Mouse (Mus musculus) embryonic stem cell, embryonic (primary cell): Measurements from ENCODE around the gene Ngfr.

ENCODE experiments used
- CTCF ChIA-PET, 4 experiments: fragments of 300-600 bp in 2 of 4; fragments of 350-600 bp in 2 of 4; sonication (Branson Sonifier 250); formaldehyde crosslinking; loops; one replicate each; lab custom pipeline; 2022; ENCODE audit warnings: inconsistent platforms in 2 of 4; lab: Charles Lee
- POLR2A ChIA-PET, 4 experiments: fragments of 300-600 bp in 2 of 4; fragments of 350-600 bp in 2 of 4; sonication (Branson Sonifier 250); formaldehyde crosslinking; loops; one replicate each; lab custom pipeline; 2022; ENCODE audit warnings: antibody characterized with exemption in 4 of 4, inconsistent platforms in 1 of 4; lab: Charles Lee

Gene Ngfr

DNA sequence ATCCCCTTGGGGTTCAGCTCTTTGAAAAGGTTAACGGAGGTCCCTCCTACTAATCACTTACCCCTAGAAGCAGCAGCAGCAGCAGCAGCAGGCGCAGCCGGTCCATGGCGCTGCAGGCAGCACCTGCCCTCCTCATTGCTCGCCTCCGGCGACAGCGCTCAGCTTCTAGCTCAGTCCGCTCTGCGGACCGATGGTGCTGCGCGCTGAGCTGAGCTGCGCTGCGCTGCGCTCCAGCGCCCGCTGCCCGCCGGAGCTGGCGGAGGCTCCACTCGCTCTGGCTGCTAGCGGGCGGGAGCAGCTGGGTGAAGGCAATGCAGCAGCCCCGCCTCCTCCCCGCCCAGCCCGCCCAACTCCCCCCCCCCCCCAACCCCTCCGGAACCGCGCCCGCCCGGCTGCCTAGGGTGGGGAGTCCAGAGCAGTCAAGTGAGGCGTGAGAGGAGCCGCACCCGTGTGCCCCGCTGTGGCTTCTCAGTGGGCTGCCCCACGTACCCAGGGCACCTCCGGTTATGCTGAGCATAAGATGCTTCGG, at the start of gene Ngfr:
Gene Ngfr, minus strand, starts transcription at position 313 of the 529 bp plus-strand sequence.
- ChIA-PET CTCF (interaction anchor here (0.7 to 3.3 kb wide), 31 partner anchors 8 to 281 kb away, joined by 3 to 27 read pairs (median 6); partner anchors contain the start of genes Kat7 (in 1 of the 4) and Phb (in 1 of the 4)), POLR2A (interaction anchor here (0.7 to 2.8 kb wide), 35 partner anchors 8 to 336 kb away, joined by 3 to 18 read pairs (median 3); partner anchors contain the start of gene Phb (in 1 of the 4))

DNA sequence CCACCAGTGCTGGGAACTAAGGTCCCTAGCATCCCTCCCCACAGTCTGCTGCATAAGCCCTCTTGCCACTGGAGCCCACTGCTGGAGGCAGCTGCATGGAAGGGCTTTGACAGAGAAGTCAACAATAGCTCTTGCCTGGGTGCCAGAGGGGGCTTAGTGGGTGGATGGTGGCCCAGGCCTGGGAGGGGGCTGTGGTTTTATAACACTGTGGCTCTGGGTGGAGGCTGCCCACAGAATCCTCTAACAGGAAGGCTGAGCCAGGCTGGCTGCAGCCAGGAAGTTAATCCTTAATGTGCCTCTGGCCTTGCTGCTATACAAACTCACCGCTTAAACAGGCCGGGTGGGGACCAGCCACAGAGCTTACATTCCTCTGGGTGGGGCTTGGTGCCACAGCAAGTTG, 47.5 kb upstream of the Ngfr start:
- CTCF ChIA-PET = interaction anchor here in 2 of 4 experiments (1.1 kb wide), 2 partner anchors 14 to 57 kb away, joined by 3 read pairs; no protein-coding TSS in a partner anchor
- POLR2A ChIA-PET = interaction anchor here in 3 of 4 experiments (0.6 to 1.6 kb wide), 7 partner anchors 9 to 1044 kb away, joined by 3 to 6 read pairs (median 4); partner anchors contain the start of gene Phb (in 1 of the 3)

DNA sequence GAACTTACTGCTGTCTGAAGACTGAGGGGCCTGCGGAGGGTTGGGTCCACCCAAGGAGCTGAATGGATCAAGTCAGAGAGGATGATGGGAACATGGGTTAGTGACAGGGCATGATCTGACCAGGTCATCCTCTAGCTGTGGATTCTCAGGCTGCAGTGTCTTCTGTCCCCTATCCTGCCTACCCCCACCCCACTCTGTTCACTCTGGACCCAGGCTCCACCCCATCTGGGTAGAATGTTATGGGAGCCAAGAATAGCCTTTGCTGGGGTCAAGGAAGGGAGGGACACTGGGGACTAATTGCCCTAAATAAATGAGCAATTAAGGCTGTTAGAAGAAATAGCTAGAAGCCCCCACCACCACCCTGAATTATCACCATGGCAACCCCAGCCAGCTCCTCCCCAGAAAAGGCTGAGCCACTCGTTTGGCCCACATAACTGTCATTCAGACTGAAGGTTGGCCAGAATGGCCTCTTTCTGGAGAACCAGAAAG, 46.0 kb upstream of the Ngfr start:
- POLR2A ChIA-PET = interaction anchor here in 3 of 4 experiments (0.5 to 1.9 kb wide), 12 partner anchors 9 to 1873 kb away, joined by 3 to 13 read pairs (median 3); partner anchors contain the start of gene Ngfr (in 1 of the 3)

DNA sequence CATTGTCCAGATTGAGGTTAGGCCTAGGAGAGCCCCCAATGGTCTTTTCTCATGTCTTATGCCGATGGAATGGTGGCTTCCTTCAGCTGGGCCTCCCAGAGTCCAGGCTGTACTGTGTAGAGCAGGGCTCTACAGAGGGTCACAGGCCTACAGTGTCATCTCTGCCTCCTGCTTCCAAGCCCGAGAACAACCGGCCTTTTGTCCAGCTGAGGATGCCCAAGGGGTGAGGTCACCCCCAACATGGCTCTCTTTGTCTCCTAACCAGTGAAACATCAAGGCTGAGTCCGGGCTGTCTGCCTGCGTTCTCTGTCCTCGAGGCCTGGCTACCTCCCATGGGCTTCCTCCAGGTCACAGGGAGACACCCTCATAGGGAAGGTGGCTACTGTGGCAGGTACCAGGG, 44.9 kb upstream of the Ngfr start:
- ChIA-PET CTCF (interaction anchor here in 2 of 4 experiments (0.7 to 3.6 kb wide), 3 partner anchors 10 to 316 kb away, joined by 4 to 13 read pairs (median 5); no protein-coding TSS in a partner anchor), POLR2A (interaction anchor here in 2 of 4 experiments (1.0 to 1.9 kb wide), 3 partner anchors 11 to 14 kb away, joined by 3 to 13 read pairs (median 4); no protein-coding TSS in a partner anchor)

More for the DNA sequence above, 46.0 kb upstream of the Ngfr start:
- CTCF ChIA-PET = interaction anchor here (0.5 to 3.6 kb wide), 8 partner anchors 11 to 332 kb away, joined by 3 to 13 read pairs (median 4); no protein-coding TSS in a partner anchor

DNA sequence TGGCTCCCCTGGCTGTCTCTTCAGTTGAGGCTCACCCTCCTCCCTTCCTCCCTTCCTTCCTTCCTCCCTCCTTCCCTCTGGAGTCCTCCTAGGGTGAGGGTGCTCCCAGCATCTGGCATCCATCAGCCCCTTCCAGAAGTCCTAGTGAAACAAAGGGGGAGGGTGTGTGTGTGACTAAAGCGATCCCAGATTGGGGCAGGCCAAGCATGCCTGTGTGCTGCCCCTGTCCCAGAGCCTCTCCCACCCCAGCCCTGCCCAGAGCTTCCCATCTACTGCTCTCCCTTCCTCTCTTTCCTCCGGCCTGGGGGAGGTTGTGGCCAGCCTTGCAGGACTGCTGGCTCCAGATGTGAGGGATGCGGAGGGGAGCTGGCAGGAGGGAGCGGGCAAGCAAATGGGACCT, 43.8 kb upstream of the Ngfr start:
- CTCF ChIA-PET = interaction anchor here in 2 of 4 experiments (0.6 to 3.6 kb wide), 3 partner anchors 9 to 377 kb away, joined by 3 to 13 read pairs (median 4); partner anchors contain the start of gene Phb (in 1 of the 2)

DNA sequence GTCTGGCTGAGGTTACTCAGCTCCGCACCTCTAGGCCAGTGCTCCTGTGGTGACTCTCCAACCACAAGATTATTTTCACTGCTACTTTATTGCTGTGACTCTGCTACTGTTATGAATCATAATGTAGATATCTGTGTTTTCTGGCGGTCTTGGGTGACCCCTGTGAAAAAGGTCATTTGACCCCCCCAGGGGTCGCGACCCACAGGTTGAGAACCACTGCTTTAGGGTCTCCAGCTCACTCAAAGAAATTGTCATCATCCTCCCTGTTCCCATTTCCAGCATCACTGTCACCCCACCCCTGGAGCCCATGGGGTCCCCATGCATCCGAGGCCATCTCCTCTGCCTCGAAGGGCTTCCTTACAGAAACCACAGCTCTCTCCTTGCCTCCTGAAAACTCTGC, 43.0 kb upstream of the Ngfr start:
- ChIA-PET CTCF (interaction anchor here in 1 of 4 experiments (3.6 kb wide), 1 partner anchor 8 kb away, joined by 13 read pairs; no protein-coding TSS in a partner anchor), POLR2A (interaction anchor here in 2 of 4 experiments (0.9 to 1.6 kb wide), 3 partner anchors 8 to 22 kb away, joined by 3 to 13 read pairs (median 5); no protein-coding TSS in a partner anchor)

More for the DNA sequence above, 43.8 kb upstream of the Ngfr start:
- POLR2A ChIA-PET = interaction anchor here in 3 of 4 experiments (0.5 to 1.6 kb wide), 4 partner anchors 9 to 91 kb away, joined by 3 to 13 read pairs (median 4); no protein-coding TSS in a partner anchor

DNA sequence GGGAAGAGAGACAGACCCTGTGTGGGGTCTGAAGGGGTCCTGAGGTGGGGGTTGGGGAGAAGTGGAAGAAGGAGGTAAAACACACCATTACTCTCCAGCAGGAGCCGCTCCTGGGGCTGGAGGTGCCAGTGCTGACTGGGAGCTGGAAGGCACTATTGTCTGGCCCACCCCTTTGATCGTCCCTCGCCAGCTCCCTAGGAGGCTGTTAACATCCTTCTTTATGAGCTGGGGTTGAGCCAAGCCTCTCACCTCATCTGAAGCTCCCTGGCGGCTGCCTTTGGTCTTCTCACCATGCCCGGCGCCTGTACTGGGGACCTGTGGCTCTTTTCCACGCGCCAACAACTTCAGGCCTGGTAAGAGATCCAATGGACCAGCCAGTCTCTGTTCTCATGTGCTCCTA, 34.9 kb upstream of the Ngfr start:
- CTCF ChIA-PET = interaction anchor here in 3 of 4 experiments (0.5 to 3.0 kb wide), 30 partner anchors 9 to 620 kb away, joined by 3 to 18 read pairs (median 4); partner anchors contain the start of gene Ngfr (in 2 of the 3)
- POLR2A ChIA-PET = interaction anchor here (0.5 to 3.6 kb wide), 33 partner anchors 9 to 507 kb away, joined by 3 to 16 read pairs (median 5); partner anchors contain the start of genes Ngfr (in 1 of the 4), Phb (in 1 of the 4) and Spop (in 1 of the 4)

DNA sequence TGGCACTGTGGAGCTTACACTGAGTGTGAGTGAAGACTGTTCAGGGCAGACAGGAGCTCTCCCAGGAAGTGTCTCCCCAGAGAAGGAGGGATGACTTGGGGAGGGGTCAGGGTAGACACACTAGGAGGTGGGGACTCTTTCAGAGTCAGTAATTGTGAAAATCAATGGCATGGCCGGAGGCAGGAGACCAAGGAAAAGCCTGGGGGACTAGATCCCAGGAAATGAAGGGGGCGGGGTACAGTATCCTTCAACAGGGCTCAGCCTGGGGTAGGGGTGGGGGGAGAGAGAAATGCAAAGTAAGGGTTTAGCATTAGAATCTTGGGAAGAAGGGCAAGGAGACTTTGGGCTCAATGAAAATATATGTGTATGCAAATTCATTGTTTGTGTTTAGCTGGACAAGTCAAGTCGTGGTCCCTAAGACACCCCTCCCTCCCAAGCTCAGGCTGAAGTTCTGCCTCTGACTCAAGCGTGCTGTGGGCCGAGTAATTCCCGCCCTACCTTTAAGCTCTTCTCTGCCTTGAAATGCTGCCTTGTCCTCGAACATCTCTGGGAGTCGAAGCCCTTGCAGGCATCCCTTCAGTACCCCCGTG, 34.1 kb upstream of the Ngfr start:
- ChIA-PET POLR2A (interaction anchor here (0.5 to 3.6 kb wide), 51 partner anchors 8 to 385 kb away, joined by 3 to 16 read pairs (median 4); partner anchors contain the start of genes Ngfr (in 3 of the 4), Phb (in 2 of the 4), Spop (in 2 of the 4) and Igf2bp1 (in 1 of the 4)), CTCF (interaction anchor here (0.5 to 3.0 kb wide), 36 partner anchors 8 to 1203 kb away, joined by 3 to 18 read pairs (median 4); partner anchors contain the start of gene Ngfr (in 2 of the 4))

DNA sequence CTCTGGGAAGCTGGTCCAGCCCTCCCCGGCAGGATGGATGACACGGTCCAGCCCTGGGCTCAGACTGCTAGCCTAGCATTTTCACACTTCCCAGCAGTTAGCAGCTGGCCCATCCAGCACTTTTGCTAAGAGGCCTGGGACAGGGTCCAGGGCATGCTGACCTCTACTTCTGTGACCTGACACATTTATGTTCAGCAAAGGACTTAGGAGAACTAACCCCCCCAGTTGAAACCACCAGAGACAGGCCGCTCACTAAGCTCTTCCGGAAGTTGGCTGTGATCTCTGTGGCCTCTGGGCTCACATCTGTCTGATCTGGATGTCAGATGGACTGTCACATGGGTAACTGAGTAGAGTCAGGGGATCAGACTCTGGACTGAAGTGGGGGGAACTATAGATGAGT, 33.5 kb upstream of the Ngfr start:
- ChIA-PET CTCF (interaction anchor here in 3 of 4 experiments (0.5 to 3.0 kb wide), 17 partner anchors 8 to 936 kb away, joined by 3 to 18 read pairs (median 4); partner anchors contain the start of gene Ngfr (in 2 of the 3)), POLR2A (interaction anchor here (0.5 to 3.6 kb wide), 31 partner anchors 10 to 385 kb away, joined by 3 to 16 read pairs (median 4); partner anchors contain the start of genes Ngfr (in 3 of the 4), Phb (in 2 of the 4), Igf2bp1 (in 1 of the 4) and Spop (in 1 of the 4))

DNA sequence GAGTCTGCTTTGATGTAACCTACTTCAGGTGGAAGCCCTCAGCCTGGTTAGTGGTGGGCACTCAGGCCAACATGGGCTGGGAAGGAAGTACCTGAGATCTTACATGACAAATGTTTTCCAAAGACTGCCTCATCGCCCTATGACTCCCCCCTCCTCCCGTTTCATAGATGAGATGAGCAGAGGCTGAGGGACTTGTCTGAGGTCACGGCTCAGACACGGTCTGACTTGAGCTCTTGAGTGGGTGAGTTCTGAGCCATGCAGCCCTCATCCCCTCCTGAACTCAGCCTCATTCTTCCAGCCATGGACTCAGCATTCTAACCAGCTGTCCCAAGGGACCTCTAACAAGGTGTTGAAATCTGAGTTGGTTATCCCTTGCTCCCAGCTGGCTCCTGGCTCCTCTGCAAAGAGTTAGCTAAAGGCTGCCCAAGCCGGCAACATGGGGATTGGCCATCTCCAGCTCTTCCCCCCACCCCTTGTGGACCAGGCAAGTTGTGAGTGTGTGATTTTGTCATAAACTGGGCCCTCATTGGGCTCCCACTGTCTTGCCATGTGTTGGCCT, 32.4 kb upstream of the Ngfr start:
- CTCF ChIA-PET = interaction anchor here (0.6 to 3.0 kb wide), 6 partner anchors 14 to 269 kb away, joined by 3 to 16 read pairs (median 4); partner anchors contain the start of gene Ngfr (in 1 of the 4)
- POLR2A ChIA-PET = interaction anchor here in 2 of 4 experiments (0.8 to 3.6 kb wide), 12 partner anchors 13 to 66 kb away, joined by 3 to 16 read pairs (median 4); partner anchors contain the start of gene Phb (in 1 of the 2)

DNA sequence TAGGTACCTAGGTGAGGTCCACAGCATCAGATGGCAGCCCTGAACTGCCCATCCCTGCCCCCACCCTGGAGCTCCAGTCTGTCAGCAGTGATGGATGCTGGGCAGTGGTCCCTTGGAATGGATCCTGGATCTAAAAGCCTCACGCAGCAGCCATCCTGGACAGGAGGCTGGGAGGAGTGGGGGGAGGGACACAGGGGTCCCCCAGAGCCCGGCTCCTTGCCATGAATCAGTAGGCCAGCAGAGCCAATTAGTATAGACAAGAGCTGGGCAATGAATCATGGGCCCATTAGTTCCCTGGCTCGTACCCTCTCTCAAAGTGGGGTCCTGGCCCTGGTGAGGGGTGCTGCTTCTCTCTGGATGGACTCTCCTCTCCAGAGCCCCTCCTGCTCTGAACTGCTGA, 31.5 kb upstream of the Ngfr start:
- CTCF ChIA-PET = interaction anchor here in 2 of 4 experiments (0.6 to 0.8 kb wide), 2 partner anchors 32 to 192 kb away, joined by 3 to 4 read pairs; no protein-coding TSS in a partner anchor
- POLR2A ChIA-PET = interaction anchor here in 3 of 4 experiments (0.5 to 3.6 kb wide), 11 partner anchors 13 to 416 kb away, joined by 3 to 16 read pairs (median 4); partner anchors contain the start of gene Phb (in 1 of the 3)

DNA sequence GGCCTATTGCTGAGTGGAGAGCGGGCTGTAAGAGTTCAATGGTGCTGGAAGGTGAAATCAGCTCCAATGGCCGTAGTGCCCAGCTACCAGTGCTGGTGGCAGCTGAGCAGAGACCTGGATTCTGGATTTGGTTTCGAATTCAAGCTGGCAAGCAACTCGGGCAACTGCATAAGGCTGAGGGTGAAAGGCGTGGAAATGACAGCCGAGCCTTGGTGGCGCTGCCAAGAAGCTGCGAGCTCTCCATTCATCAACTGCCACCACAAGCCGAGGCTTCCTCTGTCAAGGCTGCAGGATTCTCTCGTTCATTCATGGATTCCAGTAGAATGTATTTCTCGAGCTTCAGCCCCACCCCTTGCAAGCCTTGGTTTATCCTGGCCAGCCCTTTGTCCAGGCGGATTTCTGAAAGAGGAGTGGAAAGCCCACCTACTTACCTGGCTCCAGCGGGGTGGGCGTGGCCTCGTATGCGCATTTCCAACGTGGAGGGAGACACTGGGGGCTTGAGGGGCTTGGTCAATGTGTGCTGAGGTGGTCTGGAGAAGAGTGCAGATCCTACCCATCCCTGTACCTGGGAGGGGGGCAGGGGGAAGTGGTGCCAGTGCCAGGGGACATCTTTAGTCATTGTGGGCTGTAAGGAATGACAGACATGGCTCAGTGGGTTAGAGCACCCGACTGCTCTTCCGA, 30.4 kb upstream of the Ngfr start:
- POLR2A ChIA-PET = interaction anchor here in 1 of 4 experiments (0.7 to 1.7 kb wide), 5 partner anchors 11 to 87 kb away, joined by 3 to 4 read pairs (median 3); no protein-coding TSS in a partner anchor
- CTCF ChIA-PET = interaction anchor here in 2 of 4 experiments (0.6 to 0.7 kb wide), 2 partner anchors 31 to 42 kb away, joined by 3 to 4 read pairs; no protein-coding TSS in a partner anchor

DNA sequence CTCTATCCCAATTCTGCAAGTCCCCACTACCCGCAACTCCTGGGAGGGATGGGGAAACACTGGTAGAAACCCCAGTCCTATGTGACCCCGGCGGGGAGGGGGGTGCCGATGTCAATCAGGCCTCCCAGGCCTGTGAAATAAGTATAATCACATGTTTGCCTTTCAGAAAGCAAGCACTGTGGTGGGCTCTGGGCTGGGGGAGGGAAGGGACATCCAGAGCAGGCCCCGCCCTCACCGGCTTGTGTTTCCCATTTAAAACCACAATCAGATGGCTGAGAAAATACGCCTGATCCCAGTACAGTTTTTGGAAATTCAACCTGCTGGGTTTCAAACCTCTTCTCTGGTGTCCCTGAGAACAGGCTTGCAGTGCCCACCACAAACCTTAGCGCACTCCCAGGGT, 27.2 kb upstream of the Ngfr start:
- POLR2A ChIA-PET = no interaction called here

DNA sequence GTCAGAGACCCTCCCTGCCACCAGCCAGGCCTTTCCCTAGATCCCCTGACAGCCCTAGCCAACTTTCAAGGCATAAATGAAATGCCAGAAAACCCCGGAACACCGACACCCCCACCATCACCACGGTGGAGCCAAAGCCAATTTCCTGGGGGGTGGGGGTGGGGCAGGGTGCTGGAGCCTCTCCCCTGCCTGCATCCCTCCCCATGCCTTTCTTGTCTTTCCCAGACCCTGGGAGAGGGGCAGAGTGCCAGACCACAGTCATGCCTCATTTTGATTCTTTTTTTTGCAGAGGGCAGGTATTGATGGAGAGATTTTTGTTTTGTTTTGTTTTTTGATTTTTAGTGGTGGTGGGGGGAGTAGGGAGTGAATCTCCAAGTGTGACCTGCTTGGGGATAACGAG, 23.7 kb upstream of the Ngfr start:
- ChIA-PET POLR2A (interaction anchor here in 3 of 4 experiments (1.0 to 2.3 kb wide), 8 partner anchors 10 to 30 kb away, joined by 3 to 10 read pairs (median 4); partner anchors contain the start of gene Ngfr (in 2 of the 3)), CTCF (interaction anchor here in 3 of 4 experiments (0.5 to 2.2 kb wide), 4 partner anchors 11 to 31 kb away, joined by 3 to 8 read pairs (median 4); no protein-coding TSS in a partner anchor)

More for the DNA sequence above, 27.2 kb upstream of the Ngfr start:
- CTCF ChIA-PET = no interaction called here

DNA sequence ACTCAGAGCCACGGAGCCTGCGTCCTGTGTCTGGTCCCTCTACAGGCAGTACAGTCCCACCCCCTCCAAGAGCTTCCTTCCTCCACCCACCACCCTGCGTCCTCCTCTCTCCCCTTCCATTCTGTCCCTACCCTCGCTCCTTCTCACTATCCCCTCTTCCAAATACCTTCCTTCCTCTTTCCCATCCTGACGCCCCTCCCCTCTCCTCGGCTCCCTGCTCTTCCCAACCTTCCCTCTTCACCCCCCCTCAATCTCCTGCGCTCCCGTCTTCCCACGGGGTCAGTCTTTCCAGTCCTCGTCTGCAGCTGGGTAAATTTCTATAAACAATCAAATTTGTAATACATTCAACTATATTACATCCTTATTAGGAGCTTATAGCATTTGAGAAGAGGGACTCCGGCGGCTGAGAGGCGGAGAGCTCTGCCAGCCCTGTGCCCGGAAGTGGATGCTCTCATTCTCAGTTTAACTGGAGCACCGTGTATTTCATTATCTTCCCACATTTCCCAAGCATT, 22.9 kb upstream of the Ngfr start:
- CTCF ChIA-PET = interaction anchor here (0.5 to 2.2 kb wide), 10 partner anchors 11 to 415 kb away, joined by 3 to 8 read pairs (median 3); no protein-coding TSS in a partner anchor
- POLR2A ChIA-PET = interaction anchor here in 3 of 4 experiments (0.6 to 2.4 kb wide), 12 partner anchors 10 to 447 kb away, joined by 3 to 14 read pairs (median 4); partner anchors contain the start of gene Ngfr (in 2 of the 3)
